Mouse (Mus musculus) spleen, postnatal 14 days (tissue): Measurements from ENCODE around the gene Tiam1.

Source experiments
- DNase-seq, 2 experiments: peaks; one replicate each; pipeline ENCODE4 v3.0.0; 2021 to 2022; ENCODE audit warnings: low spot score in 2 of 2

The Tiam1 gene

DNA sequence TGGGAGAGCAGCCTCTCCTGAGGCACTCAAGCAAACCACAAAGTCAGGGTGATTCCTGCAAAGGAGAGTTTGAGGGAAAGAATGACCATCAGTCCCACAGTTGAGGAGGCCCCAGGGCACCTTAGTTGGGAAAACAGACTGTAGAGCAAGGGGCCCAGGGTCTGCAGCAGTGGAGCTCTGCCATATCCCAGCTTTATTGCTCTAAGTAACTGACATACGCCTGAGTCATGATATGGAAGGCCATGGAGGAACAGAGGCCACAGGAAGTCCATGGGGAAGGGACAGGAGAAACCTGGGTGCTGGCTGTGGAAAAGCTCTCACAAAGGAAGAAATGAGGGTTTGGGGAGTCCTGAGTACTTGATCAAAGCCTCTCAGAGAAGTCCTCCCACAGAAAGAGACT lies 189.5 kb downstream of the Tiam1 start:
- DNase-seq: no peak

DNA sequence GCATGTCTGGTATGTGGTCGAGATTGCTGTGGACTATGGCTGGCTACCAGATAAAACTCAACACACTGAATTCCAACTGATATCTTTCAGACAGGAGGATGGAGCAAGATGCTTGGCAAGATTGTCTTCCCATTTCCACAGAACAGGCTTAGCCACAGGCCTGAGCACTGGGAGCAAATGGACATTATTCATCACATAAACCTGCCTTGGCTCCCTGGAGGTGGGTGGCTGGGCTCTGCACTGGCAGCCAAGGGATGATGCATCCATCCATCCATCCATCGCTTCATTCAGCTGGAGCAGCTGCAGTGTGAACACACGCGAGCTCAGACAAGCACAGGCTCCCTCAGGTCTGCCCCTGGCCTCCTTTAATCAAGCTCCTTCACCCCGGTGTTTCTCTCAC lies 190.7 kb downstream of the Tiam1 start:
- DNase-seq: no peak

GRCm38 (mm10) chr16:89950754-89951153 lies 192.8 kb downstream of the Tiam1 start:
- no peak for DNase-seq

DNA sequence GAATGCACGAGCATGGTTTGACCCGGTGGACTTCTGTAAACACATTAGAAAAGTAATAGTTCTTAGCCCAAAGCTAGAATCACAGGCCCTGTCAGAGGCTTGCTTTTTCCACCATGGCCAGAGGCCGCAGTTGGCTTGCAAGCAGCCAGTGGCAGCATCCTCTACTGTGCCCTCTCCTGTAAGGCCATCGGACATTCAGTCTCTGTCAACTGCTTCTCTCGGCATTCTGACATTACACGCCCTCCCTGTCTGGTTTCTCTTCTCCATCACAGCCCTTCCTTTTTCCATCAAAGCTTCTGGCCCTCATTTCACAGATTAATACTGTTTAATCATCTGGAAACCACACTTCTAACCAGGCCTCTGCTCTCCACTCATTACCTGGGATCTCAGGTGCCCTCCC lies 193.3 kb downstream of the Tiam1 start:
- no peak for DNase-seq

GRCm38 (mm10) chr16:89948040-89948439 lies 195.5 kb downstream of the Tiam1 start:
- DNase-seq: no peak

GRCm38 (mm10) chr16:89946816-89947215 lies 196.8 kb downstream of the Tiam1 start:
- DNase-seq: no peak

DNA sequence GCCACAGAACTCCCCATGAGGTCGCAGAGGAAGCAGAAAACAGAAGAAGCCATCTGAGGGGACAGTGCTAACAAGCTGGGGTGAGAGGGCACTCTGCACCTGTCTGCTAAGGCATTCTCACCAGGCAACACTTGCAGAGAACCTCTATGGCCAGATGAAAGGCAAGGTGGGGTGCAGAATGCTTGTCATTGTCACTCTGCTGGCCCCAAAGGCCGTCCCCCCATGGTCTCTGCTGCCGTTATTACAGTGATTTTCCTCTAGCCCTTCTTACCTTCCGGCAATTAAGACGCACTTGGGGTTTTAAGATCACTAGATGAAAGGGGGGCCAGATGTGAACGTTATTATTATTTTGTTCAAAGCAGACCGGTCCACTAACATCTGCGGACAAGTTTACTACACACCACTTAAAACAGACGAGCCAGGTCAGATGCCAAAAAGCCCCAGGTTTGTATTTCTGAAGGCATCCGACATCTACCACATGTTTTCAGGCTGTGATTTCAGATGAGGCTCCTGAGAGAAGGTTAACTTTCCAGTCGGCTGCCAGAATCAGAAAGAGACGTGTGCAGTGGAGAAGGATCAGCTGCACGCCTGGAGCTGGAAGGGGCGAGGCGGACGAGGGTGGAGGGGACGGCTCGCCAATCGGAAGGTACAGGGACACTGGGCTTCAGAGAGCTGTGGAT lies 198.8 kb downstream of the Tiam1 start:
- DNase-seq: no peak

DNA sequence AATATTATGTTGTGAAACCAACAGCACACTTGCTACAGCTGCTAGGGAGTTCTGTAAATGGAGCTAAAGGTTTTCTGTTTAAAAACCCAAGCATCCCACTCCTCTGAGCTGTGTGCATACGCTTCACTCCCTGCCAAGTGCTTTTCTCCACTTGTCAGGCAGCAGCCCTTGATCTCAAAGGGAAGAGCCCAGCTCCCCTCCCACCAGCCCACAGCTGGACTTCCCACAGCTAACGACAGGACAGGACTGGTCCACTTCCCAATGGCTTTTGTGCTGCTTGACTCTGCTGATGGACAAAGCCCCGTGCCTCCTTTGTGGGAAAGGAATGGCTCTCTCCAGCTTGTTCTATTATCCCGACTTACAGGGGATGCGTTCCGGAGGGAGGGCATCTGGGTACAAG lies 199.5 kb downstream of the Tiam1 start:
- no peak for DNase-seq

GRCm38 (mm10) chr16:89943267-89943971 lies 200.2 kb downstream of the Tiam1 start:
- no peak for DNase-seq

- no peak for DNase-seq
These were observed 202.9 kb downstream of the Tiam1 start for GRCm38 (mm10) chr16:89940696-89941095.

GRCm38 (mm10) chr16:89938277-89938676 lies 205.3 kb downstream of the Tiam1 start:
- DNase-seq: no peak

GRCm38 (mm10) chr16:89936571-89936970 lies 207.0 kb downstream of the Tiam1 start:
- no peak for DNase-seq

- DNase-seq: no peak
These were observed 208.2 kb downstream of the Tiam1 start for GRCm38 (mm10) chr16:89935398-89935797.

DNA sequence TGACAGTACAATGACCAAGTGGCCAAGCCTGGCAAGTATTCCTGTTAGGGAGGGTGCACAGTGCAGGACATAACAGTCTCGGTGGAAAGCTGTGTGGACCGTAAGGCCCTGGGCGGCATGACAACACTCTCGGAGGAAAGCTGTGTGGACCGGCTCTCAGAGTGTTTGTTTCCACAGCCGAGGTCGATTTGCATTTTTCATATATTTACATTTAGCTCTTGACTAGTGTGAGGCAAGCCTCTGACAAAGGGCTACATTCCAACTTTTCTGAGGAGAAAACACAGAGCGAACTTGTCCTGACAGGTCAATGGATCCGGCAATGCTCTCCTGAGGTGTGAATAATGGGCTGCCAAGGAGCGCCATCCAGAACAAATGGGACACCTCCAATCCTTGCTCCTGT lies 209.0 kb downstream of the Tiam1 start:
- DNase-seq: no peak

DNA sequence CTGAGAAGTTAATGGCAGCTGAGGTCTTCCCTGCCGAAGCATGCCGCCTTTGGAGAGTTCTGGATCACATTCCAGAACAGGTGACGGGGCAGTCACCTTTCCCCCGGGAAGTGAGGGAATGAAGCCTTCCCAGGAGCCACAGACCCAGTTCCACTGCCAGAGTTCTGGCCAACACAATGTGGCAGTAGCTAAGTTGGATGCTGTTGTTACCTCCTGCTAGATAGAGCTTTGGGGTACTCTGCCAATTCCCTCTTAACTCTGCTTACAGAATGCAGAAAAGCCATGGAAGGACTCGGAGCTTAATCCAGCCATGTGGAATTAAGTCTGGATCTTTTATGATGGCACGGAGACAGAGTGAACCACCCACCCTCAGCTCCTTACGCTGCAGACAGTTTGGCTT lies 209.6 kb downstream of the Tiam1 start:
- no peak for DNase-seq

DNA sequence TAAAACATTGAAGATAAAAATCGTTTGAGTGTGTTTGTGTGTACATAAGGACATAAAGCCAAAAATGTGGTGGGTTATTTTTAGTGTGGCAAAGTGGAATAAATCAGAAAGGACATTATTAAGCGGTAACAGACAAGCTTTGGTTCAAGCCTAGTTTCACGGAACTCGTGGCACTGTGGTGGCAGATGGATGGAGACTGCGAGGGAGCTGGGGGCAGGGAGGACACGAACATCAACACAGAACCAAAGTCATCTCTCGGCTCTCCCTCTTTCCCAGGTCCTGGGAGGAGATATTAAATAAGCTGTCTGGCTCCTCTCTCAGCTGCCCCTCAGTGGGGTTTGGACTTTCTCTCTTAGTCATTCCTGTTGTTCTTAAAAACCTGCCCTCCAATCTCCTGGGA lies 215.0 kb downstream of the Tiam1 start:
- no peak for DNase-seq

DNA sequence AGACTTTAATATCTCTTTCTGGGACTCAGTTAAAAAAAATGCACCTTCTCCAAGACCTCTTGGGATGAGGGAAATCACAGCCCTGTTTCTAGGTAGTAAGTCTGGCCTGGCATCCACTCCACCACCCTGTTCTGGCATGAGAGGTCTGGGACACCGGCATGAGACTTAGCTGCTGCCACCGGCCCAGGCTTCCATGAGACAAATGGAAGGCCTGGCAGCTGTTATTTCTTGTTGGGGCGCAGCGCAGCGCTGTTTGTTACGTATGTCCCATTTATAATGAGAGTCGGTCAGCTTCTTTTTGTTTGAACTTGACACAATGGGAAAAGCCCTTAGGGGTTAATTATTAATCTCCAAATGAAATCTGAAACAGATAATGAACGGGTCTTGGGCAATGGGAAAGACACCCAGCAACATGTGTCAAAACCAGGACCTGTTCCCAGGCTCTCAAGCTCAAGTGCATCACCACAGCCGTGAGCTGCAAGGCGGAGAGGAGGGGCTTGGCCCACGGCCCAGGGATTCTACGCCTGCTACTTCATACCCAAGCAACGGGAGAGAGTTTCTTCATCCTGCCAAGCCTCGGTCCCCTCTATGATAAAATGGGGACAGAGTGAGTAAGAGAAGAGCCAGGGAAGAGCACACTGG lies 219.2 kb downstream of the Tiam1 start:
- no peak for DNase-seq

DNA sequence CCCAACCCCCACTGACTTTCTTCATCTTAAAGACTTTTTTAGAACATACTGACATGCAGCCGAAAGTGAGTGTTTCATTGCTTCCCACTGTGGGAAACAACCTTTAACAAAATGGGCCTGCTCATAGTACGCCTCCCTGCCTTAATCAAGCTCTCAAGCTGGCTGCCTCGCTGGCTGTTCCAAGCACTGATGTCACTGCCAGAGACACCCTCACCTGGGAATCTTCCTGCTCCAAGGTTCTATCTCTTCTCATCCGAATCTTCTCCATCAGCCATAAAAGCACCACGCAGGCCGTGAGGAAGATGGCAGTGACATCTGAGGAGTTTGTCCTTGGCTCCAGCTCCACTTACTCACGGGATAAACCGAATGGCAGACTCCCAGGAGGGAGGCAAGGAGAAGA lies 220.3 kb downstream of the Tiam1 start:
- DNase-seq: no peak

- no peak for DNase-seq
These were observed 221.1 kb downstream of the Tiam1 start for GRCm38 (mm10) chr16:89922458-89922857.

GRCm38 (mm10) chr16:89921370-89921769 lies 222.2 kb downstream of the Tiam1 start:
- no peak for DNase-seq

DNA sequence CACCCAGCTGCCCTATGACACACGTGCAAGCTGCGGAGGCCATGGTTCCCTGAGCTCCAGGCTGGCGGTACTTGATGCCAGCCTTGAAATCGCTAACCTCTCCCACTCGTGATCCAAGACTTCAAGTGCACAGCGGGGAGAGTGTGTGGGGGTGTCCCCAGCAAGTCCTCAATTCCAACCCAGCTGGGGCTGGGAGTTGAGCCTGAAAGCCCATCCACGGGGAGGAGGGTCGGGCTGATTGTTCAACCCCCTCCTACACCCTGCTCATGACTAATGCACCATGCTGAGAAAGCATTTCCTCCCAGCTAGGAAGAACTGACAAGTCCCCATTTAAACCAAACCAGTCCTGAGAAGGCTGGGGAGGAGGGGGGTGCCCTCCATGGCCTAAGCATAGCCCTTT lies 223.2 kb downstream of the Tiam1 start:
- no peak for DNase-seq

- no peak for DNase-seq
These were observed 226.2 kb downstream of the Tiam1 start for GRCm38 (mm10) chr16:89917404-89917803.

GRCm38 (mm10) chr16:89914946-89915345 lies 228.6 kb downstream of the Tiam1 start:
- no peak for DNase-seq
